Mouse (Mus musculus): Measurements from ENCODE around the gene Lsamp. TPM values are rescaled to one million over a fixed set of nuclear protein-coding genes. Genes with fewer than 3 reads are reported as not detected.

Lsamp gene
- total and polyA plus RNA-seq, 3 experiments: not detected

DNA sequence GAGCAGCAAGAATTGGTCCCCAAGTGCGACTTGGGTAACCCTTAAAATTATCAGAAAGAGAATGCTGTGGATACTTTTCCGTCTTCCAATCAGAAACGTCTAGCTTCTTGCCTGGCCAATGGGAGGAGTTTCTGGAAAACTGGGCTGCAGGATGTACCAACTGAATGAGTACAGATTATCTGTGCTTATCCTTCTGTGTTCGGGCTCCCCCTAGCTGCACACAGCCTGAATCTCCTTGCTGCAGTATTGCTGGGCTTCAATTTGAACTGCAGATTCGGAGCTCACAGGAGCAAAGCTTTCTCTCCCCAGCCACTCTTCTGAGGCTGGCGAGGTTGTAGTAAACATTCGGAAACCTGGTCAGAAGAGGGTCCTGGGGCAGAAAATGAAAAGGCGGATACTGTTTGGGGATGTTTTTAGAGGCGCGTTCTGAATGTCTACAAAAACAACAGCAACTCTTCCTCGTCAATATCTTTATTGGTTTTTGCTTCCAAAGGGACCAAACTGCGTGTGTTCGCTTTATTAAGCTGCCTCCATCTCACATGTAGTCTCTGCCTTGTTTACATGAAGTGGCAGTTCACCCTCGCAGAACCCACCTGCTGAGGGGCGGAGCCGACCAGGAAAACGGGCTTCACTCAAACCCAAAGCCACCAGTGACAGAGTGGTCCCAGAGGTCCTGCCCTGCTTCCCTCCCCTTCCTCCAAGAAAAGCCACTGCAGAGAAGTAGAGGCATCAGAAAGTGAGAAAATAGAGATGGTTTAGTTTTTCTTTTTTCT lies 984.1 kb downstream of the Lsamp start:
- Histone ChIP-seq H3K27me3 (replicated peaks) (no peaks in the 10 kb centered on the region), H3K27ac (ENCODE audit: insufficient read depth, low read depth) (no peak overlapping the region), H3K9me3 (replicated peaks; ENCODE audit: low read length) (peaks cover 68% of the 10 kb centered on the region), H3K36me3 (replicated peaks in 1 of 2; ENCODE audit: control insufficient read depth in 1 of 2, insufficient read depth in 1 of 2, low read length in 1 of 2) (no peaks in the 10 kb centered on the region), H3K4me3 (replicated peaks in 1 of 3; ENCODE audit: low read depth in 2 of 3, low read length in 2 of 3, poor library complexity in 1 of 3) (no peak overlapping the region), H3K4me2 (ENCODE audit: insufficient read depth, low read depth, poor library complexity, severe bottlenecking) (no peak overlapping the region), H3K79me2 (replicated peaks; ENCODE audit: control insufficient read depth, extremely low read depth, insufficient read depth, poor library complexity, severe bottlenecking) (no peaks in the 10 kb centered on the region), H3K4me1 (ENCODE audit: control insufficient read depth in 1 of 2, insufficient read depth in 2 of 2) (no peaks in the 10 kb centered on the region), H3K9ac (ENCODE audit: insufficient read depth, low read depth) (no peak overlapping the region)
- dilution Hi-C loops (cut with MboI; ENCODE audit: extremely low pct_ligation_motif_present, extremely low pct_unique_long_range_greater_than_20kb, low sequenced_read_pairs) (no loop called here), in situ Hi-C loops (cut with MboI; ENCODE audit: low pct_ligation_motif_present, low pct_unique_long_range_greater_than_20kb, low sequenced_read_pairs) (no loop called here)
- no peak for DNase-seq (ENCODE audit: extremely low read depth)
- TF ChIP-seq NELFE (IDR thresholded peaks at IDR 0.05; ENCODE audit: low read depth, low read length): no peak

DNA sequence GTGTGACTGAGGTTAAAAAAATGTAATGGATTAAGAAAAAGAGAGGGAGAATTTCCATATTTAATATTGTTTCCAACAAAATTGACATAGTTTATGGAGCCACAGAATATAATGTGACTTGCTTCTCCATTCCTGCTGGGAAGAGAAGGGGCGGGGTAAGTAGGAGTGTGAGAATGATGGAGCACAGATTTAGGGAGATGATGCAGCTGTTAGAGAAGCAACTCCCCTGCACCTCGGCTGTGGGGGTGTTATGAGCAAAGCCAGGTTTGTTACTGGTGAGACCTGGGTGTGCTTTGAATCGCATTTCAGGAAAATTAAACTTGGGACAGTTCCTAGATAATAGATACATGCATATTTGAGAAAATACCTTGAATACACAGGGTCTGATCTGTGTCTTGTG lies 987.2 kb downstream of the Lsamp start:
- no peak overlapping the region for H3K9ac ChIP-seq (ENCODE audit: insufficient read depth, low read depth)
- dilution Hi-C loops (cut with MboI; ENCODE audit: extremely low pct_ligation_motif_present, extremely low pct_unique_long_range_greater_than_20kb, low sequenced_read_pairs) (no loop called here), in situ Hi-C loops (cut with MboI; ENCODE audit: low pct_ligation_motif_present, low pct_unique_long_range_greater_than_20kb, low sequenced_read_pairs) (no loop called here)
- no peak overlapping the region for H3K4me3 ChIP-seq (replicated peaks in 1 of 3; ENCODE audit: low read depth in 2 of 3, low read length in 2 of 3, poor library complexity in 1 of 3)
- H3K4me1 ChIP-seq (ENCODE audit: control insufficient read depth in 1 of 2, insufficient read depth in 2 of 2): no peaks in the 10 kb centered on the region
- no peak overlapping the region for H3K4me2 ChIP-seq (ENCODE audit: insufficient read depth, low read depth, poor library complexity, severe bottlenecking)
- DNase-seq (ENCODE audit: extremely low read depth): no peak
- H3K79me2 ChIP-seq (replicated peaks; ENCODE audit: control insufficient read depth, extremely low read depth, insufficient read depth, poor library complexity, severe bottlenecking): no peaks in the 10 kb centered on the region
- H3K27ac ChIP-seq (ENCODE audit: insufficient read depth, low read depth): no peak overlapping the region
- peaks cover 57% of the 10 kb centered on the region for H3K9me3 ChIP-seq (replicated peaks; ENCODE audit: low read length)
- no peaks in the 10 kb centered on the region for H3K36me3 ChIP-seq (replicated peaks in 1 of 2; ENCODE audit: control insufficient read depth in 1 of 2, insufficient read depth in 1 of 2, low read length in 1 of 2)
- H3K27me3 ChIP-seq (replicated peaks): no peaks in the 10 kb centered on the region
- TF ChIP-seq MAFK (IDR thresholded peaks at IDR 0.05; ENCODE audit: insufficient replicate concordance, low read length): no peak
- no peak for TF ChIP-seq ETS1 (conservative IDR thresholded peaks at IDR 0.05; ENCODE audit: low read depth, low read length)
- no peak for TF ChIP-seq TCF12 (IDR thresholded peaks at IDR 0.05; ENCODE audit: low read depth, low read length)
- no peak for TF ChIP-seq USF2 (conservative IDR thresholded peaks at IDR 0.05; ENCODE audit: low read depth, low read length)
- TF ChIP-seq USF1 (IDR thresholded peaks at IDR 0.05; ENCODE audit: low read depth, low read length): no peak
- no peak for TF ChIP-seq POLR2AphosphoS2 (IDR thresholded peaks at IDR 0.05; ENCODE audit: low read depth, low read length)
- TF ChIP-seq ZC3H11A (IDR thresholded peaks at IDR 0.05; ENCODE audit: low read depth, low read length): no peak
- TF ChIP-seq PAX5 (IDR thresholded peaks at IDR 0.05; ENCODE audit: low read length): no peak
- no peak for TF ChIP-seq E2F4 (IDR thresholded peaks at IDR 0.05; ENCODE audit: insufficient replicate concordance, low read depth, low read length)
- TF ChIP-seq GABPA (IDR thresholded peaks at IDR 0.05; ENCODE audit: insufficient replicate concordance, low read depth, low read length): no peak
- no peak for TF ChIP-seq CTCF (conservative IDR thresholded peaks at IDR 0.05 in 1 of 2, IDR thresholded peaks at IDR 0.05 in 1 of 2; ENCODE audit: low read depth in 2 of 2, low read length in 2 of 2)
- no peak for TF ChIP-seq JUND (conservative IDR thresholded peaks at IDR 0.05; ENCODE audit: low read depth, low read length)
- no peak for TF ChIP-seq SMC3 (IDR thresholded peaks at IDR 0.05; ENCODE audit: low read depth, low read length)
- no peak for TF ChIP-seq SIN3A (IDR thresholded peaks at IDR 0.05; ENCODE audit: low read length)
- TF ChIP-seq CHD2 (IDR thresholded peaks at IDR 0.05; ENCODE audit: low read length): no peak
- no peak for TF ChIP-seq MXI1 (IDR thresholded peaks at IDR 0.05; ENCODE audit: low read depth, low read length)
- no peak for TF ChIP-seq UBTF (IDR thresholded peaks at IDR 0.05; ENCODE audit: low read depth, low read length)
- no peak for TF ChIP-seq IRF4 (IDR thresholded peaks at IDR 0.05; ENCODE audit: low read depth, low read length)
- no peak for TF ChIP-seq RAD21 (IDR thresholded peaks at IDR 0.05; ENCODE audit: low read depth, low read length)
- no peak for TF ChIP-seq MEF2A (IDR thresholded peaks at IDR 0.05; ENCODE audit: borderline replicate concordance, low read depth, low read length)
